Mouse (Mus musculus): ENCODE data around the gene Uggt1. TPM values are rescaled to one million over a fixed set of nuclear protein-coding genes. Genes with fewer than 3 reads are reported as not detected.

The Uggt1 gene
- polyA plus RNA-seq, 1 experiment from 2014 or later: 75.9 TPM

DNA sequence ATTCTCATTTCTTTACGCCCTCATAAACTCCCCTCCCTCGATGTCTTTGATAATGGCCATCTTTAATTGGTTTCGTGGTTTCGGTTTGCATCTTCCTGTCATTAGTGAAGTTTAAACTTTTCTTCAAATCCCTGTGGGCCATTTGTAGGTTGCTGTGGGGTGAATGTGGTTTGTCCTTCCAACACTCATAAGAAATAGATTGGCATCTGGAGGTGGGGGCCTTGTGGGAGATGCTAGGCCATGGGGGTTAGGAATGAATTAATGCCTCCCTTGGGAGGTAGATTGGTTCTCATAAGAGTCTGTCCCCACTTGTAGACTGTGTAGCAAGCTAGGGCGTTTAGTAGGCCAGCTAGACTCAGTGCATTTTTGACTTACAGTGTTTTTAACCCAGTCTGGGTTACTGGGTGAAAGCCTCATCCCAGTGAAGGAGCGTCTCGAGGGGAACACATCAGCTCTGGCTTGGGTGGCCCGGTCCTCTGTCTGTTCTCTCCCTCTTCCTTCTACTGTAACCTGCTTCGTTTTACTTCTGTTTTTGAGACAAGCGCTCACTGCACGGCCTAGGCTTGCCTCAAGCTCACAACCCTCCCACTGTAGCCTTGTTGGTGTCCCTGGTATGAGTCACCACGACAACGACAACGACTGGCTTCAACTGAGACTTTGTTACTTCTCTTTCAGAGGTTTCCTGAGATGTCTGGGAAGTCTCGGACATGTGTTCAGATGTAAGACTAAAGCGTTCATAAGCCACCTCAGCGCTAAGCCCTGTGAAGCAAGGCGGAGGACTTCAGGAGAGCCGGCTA lies 17.4 kb upstream of the Uggt1 start:
- Histone ChIP-seq H3K4me2 (ENCODE audit: low read depth, severe bottlenecking) (no peak overlapping the region), H3K9ac (ENCODE audit: low read length) (no peak overlapping the region), H3K27ac (replicated peaks; ENCODE audit: low read depth, low read length) (no peak overlapping the region), H3K9me3 (ENCODE audit: control insufficient read depth, low read length) (no peaks in the 10 kb centered on the region), H3K4me3 (ENCODE audit: low read depth, low read length) (no peak overlapping the region), H3K4me1 (ENCODE audit: control insufficient read depth, insufficient read depth, low read length) (no peaks in the 10 kb centered on the region), H3K27me3 (ENCODE audit: control insufficient read depth, insufficient read depth, low read length) (no peaks in the 10 kb centered on the region), H3K36me3 (ENCODE audit: control insufficient read depth, insufficient read depth, low read length) (no peaks in the 10 kb centered on the region)
- DNase-seq (ENCODE audit: low spot score) (no peak), ATAC-seq (ENCODE audit: insufficient number of reproducible peaks, low FRiP score, low TSS enrichment, low read depth) (no peak)
- 85% methylated on average over 19 of the region's 19 CpGs for WGBS

- Histone ChIP-seq H3K9ac (ENCODE audit: low read length) (no peak overlapping the region), H3K36me3 (ENCODE audit: control insufficient read depth, insufficient read depth, low read length) (no peaks in the 10 kb centered on the region), H3K9me3 (ENCODE audit: control insufficient read depth, low read length) (no peaks in the 10 kb centered on the region), H3K27me3 (ENCODE audit: control insufficient read depth, insufficient read depth, low read length) (no peaks in the 10 kb centered on the region), H3K4me2 (ENCODE audit: low read depth, severe bottlenecking) (no peak overlapping the region), H3K4me3 (ENCODE audit: low read depth, low read length) (no peak overlapping the region), H3K27ac (replicated peaks; ENCODE audit: low read depth, low read length) (no peak overlapping the region), H3K4me1 (ENCODE audit: control insufficient read depth, insufficient read depth, low read length) (no peaks in the 10 kb centered on the region)
- WGBS: 88% methylated on average over 1 of the region's 1 CpGs
- no peak for ATAC-seq (ENCODE audit: insufficient number of reproducible peaks, low FRiP score, low TSS enrichment, low read depth)
- no peak for DNase-seq (ENCODE audit: low spot score)
These were observed 15.9 kb upstream of the Uggt1 start for GRCm38 (mm10) chr1:36260418-36260817.

- no peak overlapping the region for H3K4me2 ChIP-seq (ENCODE audit: low read depth, severe bottlenecking)
- H3K4me3 ChIP-seq (ENCODE audit: low read depth, low read length): no peak overlapping the region
- H3K4me1 ChIP-seq (ENCODE audit: control insufficient read depth, insufficient read depth, low read length): no peaks in the 10 kb centered on the region
- H3K9me3 ChIP-seq (ENCODE audit: control insufficient read depth, low read length): no peaks in the 10 kb centered on the region
- H3K9ac ChIP-seq (ENCODE audit: low read length): no peak overlapping the region
- DNase-seq (ENCODE audit: low spot score) (no peak), ATAC-seq (ENCODE audit: insufficient number of reproducible peaks, low FRiP score, low TSS enrichment, low read depth) (no peak)
- H3K27ac ChIP-seq (replicated peaks; ENCODE audit: low read depth, low read length): no peak overlapping the region
- H3K27me3 ChIP-seq (ENCODE audit: control insufficient read depth, insufficient read depth, low read length): no peaks in the 10 kb centered on the region; the same call in 1 of the 2 replicates
- no peaks in the 10 kb centered on the region for H3K36me3 ChIP-seq (ENCODE audit: control insufficient read depth, insufficient read depth, low read length)
- WGBS: 95% methylated on average over 2 of the region's 2 CpGs
These were observed 14.8 kb upstream of the Uggt1 start for GRCm38 (mm10) chr1:36259281-36259680.

DNA sequence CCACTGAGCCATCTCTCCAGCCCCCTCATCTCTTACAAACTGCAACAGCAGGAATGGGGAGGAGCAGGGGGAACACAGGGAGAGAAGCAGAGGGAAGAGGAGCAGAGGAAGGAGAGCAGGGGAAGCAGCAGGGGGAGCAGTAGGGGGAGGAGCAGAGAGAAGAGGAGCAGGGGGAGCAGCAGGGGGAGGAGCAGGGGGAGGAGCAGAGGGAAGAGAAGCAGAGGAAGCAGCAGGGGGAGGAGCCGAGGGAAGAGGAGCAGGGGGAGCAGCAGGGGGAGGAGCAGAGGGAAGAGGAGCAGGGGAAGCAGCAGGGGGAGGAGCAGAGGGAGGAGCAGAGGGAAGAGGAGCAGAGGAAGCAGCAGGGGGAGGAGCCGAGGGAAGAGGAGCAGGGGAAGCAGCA lies 14.1 kb upstream of the Uggt1 start:
- Histone ChIP-seq H3K4me3 (ENCODE audit: low read depth, low read length) (no peak overlapping the region), H3K27ac (replicated peaks; ENCODE audit: low read depth, low read length) (no peak overlapping the region), H3K4me2 (ENCODE audit: low read depth, severe bottlenecking) (no peak overlapping the region), H3K36me3 (ENCODE audit: control insufficient read depth, insufficient read depth, low read length) (no peaks in the 10 kb centered on the region), H3K9me3 (ENCODE audit: control insufficient read depth, low read length) (no peaks in the 10 kb centered on the region), H3K9ac (ENCODE audit: low read length) (no peak overlapping the region), H3K4me1 (ENCODE audit: control insufficient read depth, insufficient read depth, low read length) (no peaks in the 10 kb centered on the region), H3K27me3 (ENCODE audit: control insufficient read depth, insufficient read depth, low read length) (peaks cover 2% of the 10 kb centered on the region; the same call in 1 of the 2 replicates)
- 76% methylated on average over 2 of the region's 2 CpGs for WGBS
- DNase-seq (ENCODE audit: low spot score): no peak
- ATAC-seq (ENCODE audit: insufficient number of reproducible peaks, low FRiP score, low TSS enrichment, low read depth): no peak

GRCm38 (mm10) chr1:36257276-36257675 lies 12.8 kb upstream of the Uggt1 start:
- no peak overlapping the region for H3K27ac ChIP-seq (replicated peaks; ENCODE audit: low read depth, low read length)
- H3K4me3 ChIP-seq (ENCODE audit: low read depth, low read length): no peak overlapping the region
- H3K27me3 ChIP-seq (ENCODE audit: control insufficient read depth, insufficient read depth, low read length): peaks cover 2% of the 10 kb centered on the region; the same call in 1 of the 2 replicates
- H3K9me3 ChIP-seq (ENCODE audit: control insufficient read depth, low read length): no peaks in the 10 kb centered on the region
- H3K4me1 ChIP-seq (ENCODE audit: control insufficient read depth, insufficient read depth, low read length): no peaks in the 10 kb centered on the region
- H3K9ac ChIP-seq (ENCODE audit: low read length): no peak overlapping the region
- ATAC-seq (ENCODE audit: insufficient number of reproducible peaks, low FRiP score, low TSS enrichment, low read depth) (no peak), DNase-seq (ENCODE audit: low spot score) (no peak)
- no peak overlapping the region for H3K4me2 ChIP-seq (ENCODE audit: low read depth, severe bottlenecking)
- H3K36me3 ChIP-seq (ENCODE audit: control insufficient read depth, insufficient read depth, low read length): no peaks in the 10 kb centered on the region
- WGBS: 85% methylated on average over 8 of the region's 8 CpGs

DNA sequence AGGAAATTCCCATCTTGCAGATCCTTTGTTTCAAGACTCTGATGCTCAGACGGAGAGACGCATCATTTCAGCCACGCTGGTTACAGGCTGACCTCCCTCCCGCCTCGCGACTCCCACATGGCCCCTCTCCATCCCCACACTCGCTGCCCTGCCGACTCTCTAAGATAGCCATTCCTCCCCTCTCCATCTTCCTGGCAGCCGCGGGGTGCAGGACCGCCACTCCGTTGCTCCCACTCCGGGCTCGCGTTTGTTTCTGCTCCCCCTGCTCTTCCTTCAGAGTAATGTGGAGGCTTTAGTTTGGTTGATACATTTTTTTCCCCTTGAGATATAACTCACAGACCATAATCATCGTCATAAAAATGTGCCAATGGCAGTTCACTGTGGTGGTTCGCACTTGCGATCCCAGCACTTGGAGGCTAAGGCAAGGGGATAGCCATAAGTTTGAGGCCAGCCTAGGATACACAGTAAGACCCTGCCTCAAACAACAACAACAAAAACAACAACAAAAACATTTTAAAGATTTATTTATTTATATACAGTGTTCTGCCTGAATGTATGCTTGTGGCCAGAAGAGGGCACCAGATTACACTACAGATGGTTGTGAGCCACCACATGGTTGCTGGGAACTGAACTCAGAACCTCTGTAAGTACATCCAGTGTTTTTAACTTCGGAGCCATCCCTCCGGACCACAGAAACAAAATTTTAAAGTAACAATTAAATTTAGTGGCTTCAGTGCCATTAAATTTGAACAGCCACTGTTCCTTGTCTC lies 11.5 kb upstream of the Uggt1 start:
- H3K27ac ChIP-seq (replicated peaks; ENCODE audit: low read depth, low read length): no peak overlapping the region
- H3K9me3 ChIP-seq (ENCODE audit: control insufficient read depth, low read length): no peaks in the 10 kb centered on the region
- peaks cover 2% of the 10 kb centered on the region; the same call in 1 of the 2 replicates for H3K27me3 ChIP-seq (ENCODE audit: control insufficient read depth, insufficient read depth, low read length)
- WGBS: 25% methylated on average over 20 of the region's 20 CpGs
- H3K4me2 ChIP-seq (ENCODE audit: low read depth, severe bottlenecking): no peak overlapping the region
- ATAC-seq (ENCODE audit: insufficient number of reproducible peaks, low FRiP score, low TSS enrichment, low read depth): no peak
- peaks cover 2% of the 10 kb centered on the region; the same call in 1 of the 2 replicates for H3K4me1 ChIP-seq (ENCODE audit: control insufficient read depth, insufficient read depth, low read length)
- DNase-seq (ENCODE audit: low spot score): no peak
- H3K36me3 ChIP-seq (ENCODE audit: control insufficient read depth, insufficient read depth, low read length): no peaks in the 10 kb centered on the region
- H3K9ac ChIP-seq (ENCODE audit: low read length): no peak overlapping the region
- H3K4me3 ChIP-seq (ENCODE audit: low read depth, low read length): no peak overlapping the region

DNA sequence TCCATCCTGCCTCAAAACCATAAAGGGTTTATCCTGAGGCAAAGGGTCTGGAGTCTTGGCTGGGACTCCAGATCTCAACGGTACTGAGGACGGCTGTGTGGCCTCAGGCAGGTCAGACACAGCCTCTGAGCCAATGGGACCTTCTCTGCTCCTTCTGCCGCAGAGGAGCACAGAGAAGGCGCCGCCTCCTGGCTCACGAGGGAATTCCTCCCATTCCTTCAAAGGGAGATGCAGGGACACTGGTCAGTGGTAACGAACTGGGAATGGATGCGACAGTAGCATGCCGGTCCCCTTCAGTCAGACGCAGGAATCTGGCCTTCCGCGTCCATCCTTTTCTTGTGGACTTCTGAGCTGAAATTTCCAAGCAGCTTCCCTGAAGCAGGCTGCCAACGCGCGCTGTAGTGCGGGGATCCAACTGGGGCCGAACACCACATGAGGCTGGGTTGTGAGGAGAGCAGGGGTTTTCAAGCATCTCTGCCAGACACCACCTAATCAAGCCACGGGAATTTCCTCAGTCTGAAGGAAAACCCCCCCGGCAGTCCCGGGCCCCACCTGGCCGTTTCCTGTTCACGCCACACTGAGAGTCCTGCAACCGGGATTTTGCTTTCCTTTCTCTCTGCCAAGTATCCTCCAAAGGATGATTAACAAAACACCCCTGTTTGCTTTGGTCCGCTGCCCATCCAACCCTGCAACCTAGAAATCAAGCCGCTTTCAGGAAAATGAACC lies 10.3 kb upstream of the Uggt1 start:
- no peak overlapping the region for H3K27ac ChIP-seq (replicated peaks; ENCODE audit: low read depth, low read length)
- peak overlapping the region; percentile 29 for H3K4me2 ChIP-seq (ENCODE audit: low read depth, severe bottlenecking)
- no peaks in the 10 kb centered on the region for H3K36me3 ChIP-seq (ENCODE audit: control insufficient read depth, insufficient read depth, low read length)
- H3K9me3 ChIP-seq (ENCODE audit: control insufficient read depth, low read length): no peaks in the 10 kb centered on the region
- ATAC-seq (ENCODE audit: insufficient number of reproducible peaks, low FRiP score, low TSS enrichment, low read depth): no peak
- peak; percentile 68 for DNase-seq (ENCODE audit: low spot score)
- H3K4me1 ChIP-seq (ENCODE audit: control insufficient read depth, insufficient read depth, low read length): peaks cover 2% of the 10 kb centered on the region; the same call in 1 of the 2 replicates
- H3K4me3 ChIP-seq (ENCODE audit: low read depth, low read length): peak overlapping the region; percentile 17; the same call in 1 of the 2 replicates
- WGBS: 7% methylated on average over 25 of the region's 25 CpGs
- peaks cover 2% of the 10 kb centered on the region; the same call in 1 of the 2 replicates for H3K27me3 ChIP-seq (ENCODE audit: control insufficient read depth, insufficient read depth, low read length)
- H3K9ac ChIP-seq (ENCODE audit: low read length): 0 out of 2 replicates have a peak overlapping the region, but pooled peaks have one; percentile 18

DNA sequence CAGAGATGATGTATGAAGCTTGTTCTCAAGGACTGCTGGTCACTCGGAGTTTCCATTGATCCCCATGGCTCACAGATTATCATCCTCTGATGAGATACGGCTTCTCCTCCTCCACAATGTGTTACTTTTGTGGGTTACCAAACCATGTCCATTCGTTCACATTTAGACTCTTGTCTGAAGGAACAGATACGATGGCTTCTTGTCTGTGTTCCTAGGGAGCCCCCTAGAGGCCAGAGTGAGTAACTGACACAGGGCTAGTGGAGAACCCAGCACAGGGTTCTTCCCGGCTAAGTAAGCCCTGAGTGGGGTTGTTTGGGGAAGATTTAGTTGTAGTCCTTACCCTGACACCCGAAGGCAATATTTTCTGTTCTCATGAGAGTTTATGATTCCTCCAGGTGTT lies 8.3 kb upstream of the Uggt1 start:
- Histone ChIP-seq H3K4me3 (ENCODE audit: low read depth, low read length) (no peak overlapping the region), H3K27me3 (ENCODE audit: control insufficient read depth, insufficient read depth, low read length) (peaks cover 2% of the 10 kb centered on the region; the same call in 1 of the 2 replicates), H3K27ac (replicated peaks; ENCODE audit: low read depth, low read length) (no peak overlapping the region), H3K4me1 (ENCODE audit: control insufficient read depth, insufficient read depth, low read length) (peaks cover 2% of the 10 kb centered on the region; the same call in 1 of the 2 replicates), H3K4me2 (ENCODE audit: low read depth, severe bottlenecking) (no peak overlapping the region), H3K36me3 (ENCODE audit: control insufficient read depth, insufficient read depth, low read length) (no peaks in the 10 kb centered on the region), H3K9me3 (ENCODE audit: control insufficient read depth, low read length) (no peaks in the 10 kb centered on the region), H3K9ac (ENCODE audit: low read length) (no peak overlapping the region)
- DNase-seq (ENCODE audit: low spot score) (peak; percentile 73), ATAC-seq (ENCODE audit: insufficient number of reproducible peaks, low FRiP score, low TSS enrichment, low read depth) (0 out of 2 replicates have a peak, but pooled peaks have one; percentile 53)
- 11% methylated on average over 6 of the region's 6 CpGs for WGBS

Measured in limb, embryonic 11.5 days (tissue).